Comparison of ENCODE assay signal across 11 mouse cellular contexts in genomic region chr2:27206128-27206797, GRCm38 (mm10). TPM values are rescaled to one million over a fixed set of nuclear protein-coding genes. Genes with fewer than 3 reads are reported as not detected.
DNase-seq lines count a peak whose midpoint lies in the region; ATAC-seq and TF ChIP-seq lines count a peak whose summit lies in the region.
"Had no signal": no experiment of that assay in that cellular context is flagged by ENCODE, and none has a peak within 500 bp of the region (broad histone marks: within the 10 kb centered on the region; RNA-seq: fewer than 3 reads in every experiment).

No protein-coding gene starts in this region.

- 60% methylated on average over 15 of the region's 15 CpGs for WGBS in kidney, adult 2 months
- 78% methylated on average over 15 of the region's 15 CpGs for WGBS in kidney, embryonic 16.5 days
- 88% methylated on average over 15 of the region's 15 CpGs for WGBS in hindbrain, embryonic 11.5 days

- no peak overlapping the region for H3K27ac ChIP-seq in kidney, adult 2 months (ENCODE audit: insufficient read depth, low read depth, low read length)
- H3K27ac ChIP-seq in kidney, embryonic 16.5 days (ENCODE audit: low read length): no peak overlapping the region
- H3K27ac ChIP-seq in hindbrain, embryonic 11.5 days (ENCODE audit: low read depth, low read length): no peak overlapping the region
- H3K27ac ChIP-seq: embryonic facial prominence, embryonic 13.5 days; midbrain, embryonic 12.5 days had no signal

- no peaks in the 10 kb centered on the region for H3K36me3 ChIP-seq in kidney, adult 2 months (ENCODE audit: control insufficient read depth, insufficient read depth, low read length)
- 0 out of 2 replicates have a peak, but pooled peaks cover 4% of the 10 kb centered on the region for H3K36me3 ChIP-seq in kidney, embryonic 16.5 days (ENCODE audit: insufficient read depth, low read length)
- H3K36me3 ChIP-seq in hindbrain, embryonic 11.5 days (ENCODE audit: control insufficient read depth, insufficient read depth, low read length): no peaks in the 10 kb centered on the region
- H3K36me3 ChIP-seq: embryonic facial prominence, embryonic 13.5 days; midbrain, embryonic 12.5 days had no signal

- TF ChIP-seq POLR2A in kidney, adult 2 months (IDR thresholded peaks at IDR 0.05; ENCODE audit: low read depth, low read length): no peak

- no peak overlapping the region for H3K4me3 ChIP-seq in kidney, adult 2 months (ENCODE audit: insufficient read depth, low read depth, low read length)
- H3K4me3 ChIP-seq in kidney, embryonic 16.5 days (ENCODE audit: low read length): no peak overlapping the region
- no peak overlapping the region for H3K4me3 ChIP-seq in hindbrain, embryonic 11.5 days (ENCODE audit: low read depth, low read length)
- H3K4me3 ChIP-seq: embryonic facial prominence, embryonic 13.5 days; midbrain, embryonic 12.5 days had no signal

- no peak for ATAC-seq in kidney, embryonic 16.5 days (ENCODE audit: low FRiP score, low TSS enrichment)
- ATAC-seq in megakaryocyte-erythroid progenitor cell, adult 5-6 weeks (replicated peaks; ENCODE audit: low FRiP score, low TSS enrichment, poor library complexity, severe bottlenecking): no peak
- ATAC-seq in hindbrain, embryonic 11.5 days (ENCODE audit: low FRiP score): no peak
- ATAC-seq: Patski had no signal

- intact Hi-C loops in heart, postnatal 36 days (cut with DNase I): no loop called here

- peaks cover 6% of the 10 kb centered on the region for H3K4me1 ChIP-seq in kidney, adult 2 months (ENCODE audit: control insufficient read depth, insufficient read depth, low read length)
- H3K4me1 ChIP-seq in kidney, embryonic 16.5 days (ENCODE audit: insufficient read depth, low read length): peaks cover 12% of the 10 kb centered on the region; the same call in 1 of the 2 replicates
- no peaks in the 10 kb centered on the region for H3K4me1 ChIP-seq in hindbrain, embryonic 11.5 days (replicated peaks; ENCODE audit: control insufficient read depth, insufficient read depth, low read length)
- H3K4me1 ChIP-seq: midbrain, embryonic 12.5 days had no signal

- H3K9me3 ChIP-seq in kidney, embryonic 16.5 days (ENCODE audit: low read length): no peaks in the 10 kb centered on the region
- no peaks in the 10 kb centered on the region for H3K9me3 ChIP-seq in hindbrain, embryonic 11.5 days (ENCODE audit: control insufficient read depth, low read length)
- H3K9me3 ChIP-seq: embryonic facial prominence, embryonic 13.5 days; midbrain, embryonic 12.5 days had no signal

- H3K4me2 ChIP-seq in kidney, embryonic 16.5 days (replicated peaks; ENCODE audit: low read depth, low read length): no peak overlapping the region
- H3K4me2 ChIP-seq in hindbrain, embryonic 11.5 days (replicated peaks; ENCODE audit: low read depth, low read length): no peak overlapping the region
- H3K4me2 ChIP-seq: embryonic facial prominence, embryonic 13.5 days; midbrain, embryonic 12.5 days had no signal

- no peaks in the 10 kb centered on the region for H3K27me3 ChIP-seq in kidney, adult 2 months (replicated peaks; ENCODE audit: control insufficient read depth, insufficient read depth, low read length)
- no peaks in the 10 kb centered on the region for H3K27me3 ChIP-seq in kidney, embryonic 16.5 days (ENCODE audit: insufficient read depth, low read length)
- H3K27me3 ChIP-seq in hindbrain, embryonic 11.5 days (ENCODE audit: control insufficient read depth, insufficient read depth, low read length): no peaks in the 10 kb centered on the region
- H3K27me3 ChIP-seq: embryonic facial prominence, embryonic 13.5 days; midbrain, embryonic 12.5 days; Patski had no signal

- peak; percentile 46 for DNase-seq in kidney, adult 2 months
- DNase-seq in gastrocnemius, adult 8-10 months (ENCODE audit: low spot score in 2 of 2): peak; percentile 72 to 76
- peak; percentile 72 to 82 for DNase-seq in heart, postnatal 36 days
- peak; percentile 26 for DNase-seq in ovary, postnatal 14 days (ENCODE audit: low spot score)
- no peak for DNase-seq in frontal cortex, postnatal 25 days (ENCODE audit: low spot score in 2 of 2)
- no peak for DNase-seq in hindbrain, embryonic 11.5 days (ENCODE audit: low spot score)

- TF ChIP-seq CTCF in kidney, adult 2 months (conservative IDR thresholded peaks at IDR 0.05; ENCODE audit: insufficient read depth, insufficient read length, low read depth, low read length): no peak

- H3K9ac ChIP-seq in kidney, embryonic 16.5 days (replicated peaks; ENCODE audit: low read length): no peak overlapping the region
- no peak overlapping the region for H3K9ac ChIP-seq in hindbrain, embryonic 11.5 days (ENCODE audit: low read depth, low read length)
- H3K9ac ChIP-seq: embryonic facial prominence, embryonic 13.5 days; midbrain, embryonic 12.5 days had no signal

RNA-seq across cellular contexts. Expression of gene Dbh, which starts 41.2 kb away (rescaled TPM):
- polyA plus RNA-seq in kidney, adult 2 months (2012; rRNA removed): 3.1 and 10.1 TPM in 2 replicates
- 3.0 and 7.1 TPM in 2 replicates for polyA plus RNA-seq in kidney, embryonic 16.5 days (2015; fragmentation: Nextera tagmentation; extraction: Ambion mirVana)
- total RNA-seq in gastrocnemius, adult 8-10 months (2022): not detected
- 1 to 10 TPM; 1.4 to 2.4 TPM for total RNA-seq in heart, postnatal 36 days (2021)
- not detected in 2 replicates for total RNA-seq in megakaryocyte-erythroid progenitor cell, adult 5-6 weeks (2014; fragmentation: Nextera tagmentation)
- total RNA-seq in megakaryocyte-erythroid progenitor cell, adult 5-6 weeks (2017): not detected in 2 replicates
- 2.4 and 2.6 TPM in 2 replicates for polyA plus RNA-seq in hindbrain, embryonic 11.5 days (2014; fragmentation: Nextera tagmentation; extraction: Ambion mirVana)
- polyA plus RNA-seq: Patski had no signal

RNA-seq across cellular contexts. Expression of gene Sardh, which starts 41.9 kb away (rescaled TPM):
- polyA plus RNA-seq in kidney, adult 2 months (2012; rRNA removed): 232 and 278 TPM in 2 replicates
- polyA plus RNA-seq in kidney, embryonic 16.5 days (2015; fragmentation: Nextera tagmentation; extraction: Ambion mirVana): 64.7 and 71.3 TPM in 2 replicates
- 1 to 10 TPM in 3 of 4 experiments, under 1 TPM in 1; 0.46 to 1.8 (median 1.5) TPM for total RNA-seq in gastrocnemius, adult 8-10 months (2022)
- total RNA-seq in heart, postnatal 36 days (2021): 1 to 10 TPM; 4.8 to 7.1 TPM
- not detected in 2 replicates for total RNA-seq in megakaryocyte-erythroid progenitor cell, adult 5-6 weeks (2014; fragmentation: Nextera tagmentation)
- total RNA-seq in megakaryocyte-erythroid progenitor cell, adult 5-6 weeks (2017): not detected in 2 replicates
- 3.1 and 5.5 TPM in 2 replicates for polyA plus RNA-seq in hindbrain, embryonic 11.5 days (2014; fragmentation: Nextera tagmentation; extraction: Ambion mirVana)

Comparison
In these comparisons a context has a peak if more than half of its experiments do, and no peak if none do; other contexts are left out.
1. DNase-seq: peak in kidney, adult 2 months (single experiment), gastrocnemius, adult 8-10 months (2 of 2), heart, postnatal 36 days (2 of 2) and ovary, postnatal 14 days (single experiment); none in frontal cortex, postnatal 25 days (0 of 2) and hindbrain, embryonic 11.5 days (single experiment).